Mouse (Mus musculus): ENCODE results near the gene Mrrf. TPM values are rescaled to one million over a fixed set of nuclear protein-coding genes. Genes with fewer than 3 reads are reported as not detected.

The Mrrf gene
- polyA plus RNA-seq, 1 experiment from 2014 or later, result 30.4 TPM

DNA sequence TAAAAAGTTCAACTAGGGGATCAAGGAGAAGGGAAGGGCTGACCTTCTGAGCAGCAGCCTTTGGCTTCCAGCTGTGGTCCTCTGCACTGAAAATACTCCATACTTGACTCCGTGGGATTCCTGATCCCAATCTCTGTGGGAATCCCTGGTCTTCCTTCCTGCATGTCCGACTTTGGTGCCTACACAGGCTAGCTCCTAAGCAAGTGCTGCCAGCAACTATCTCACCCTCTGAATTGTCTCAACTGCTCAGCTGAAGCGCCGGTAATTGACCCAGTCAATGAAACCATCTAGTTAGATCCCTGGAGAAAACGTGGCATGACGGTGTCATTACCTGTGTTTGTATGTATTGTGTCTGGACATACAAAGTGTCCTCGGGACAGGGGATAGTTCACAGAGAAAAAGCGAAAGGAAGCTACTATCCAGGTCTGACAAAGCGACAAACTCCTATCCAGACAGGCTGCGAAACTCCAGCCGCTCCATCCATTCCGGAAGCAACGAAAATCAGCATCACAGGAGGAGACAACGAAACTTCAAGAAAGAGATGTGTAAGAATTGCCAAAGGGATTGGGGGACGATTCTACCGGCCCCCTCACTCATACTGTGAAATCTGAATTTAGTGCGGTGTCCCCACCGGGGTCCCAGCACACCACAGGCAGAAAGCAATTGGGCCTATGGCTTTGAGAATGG is 38.9 kb upstream of the Mrrf start:
- Histone ChIP-seq H3K9me3 (ENCODE audit: low read depth, low read length) (no peaks in the 10 kb centered on the region), H3K9ac (no peak overlapping the region), H3K4me3 (ENCODE audit: low read depth, low read length) (no peak overlapping the region), H3K27me3 (ENCODE audit: insufficient read depth, low read length) (peaks cover 99% of the 10 kb centered on the region), H3K4me2 (no peak overlapping the region), H3K36me3 (ENCODE audit: insufficient read depth) (no peaks in the 10 kb centered on the region), H3K4me1 (ENCODE audit: insufficient read depth) (no peaks in the 10 kb centered on the region; the same call in 1 of the 2 replicates), H3K27ac (ENCODE audit: low read depth) (no peak overlapping the region)
- ATAC-seq (ENCODE audit: insufficient read depth) (no peak), DNase-seq (no peak)
- WGBS, result 8% methylated on average over 18 of the region's 18 CpGs
- no peak for TF ChIP-seq CTCF (IDR thresholded peaks at IDR 0.05; ENCODE audit: low read depth)

DNA sequence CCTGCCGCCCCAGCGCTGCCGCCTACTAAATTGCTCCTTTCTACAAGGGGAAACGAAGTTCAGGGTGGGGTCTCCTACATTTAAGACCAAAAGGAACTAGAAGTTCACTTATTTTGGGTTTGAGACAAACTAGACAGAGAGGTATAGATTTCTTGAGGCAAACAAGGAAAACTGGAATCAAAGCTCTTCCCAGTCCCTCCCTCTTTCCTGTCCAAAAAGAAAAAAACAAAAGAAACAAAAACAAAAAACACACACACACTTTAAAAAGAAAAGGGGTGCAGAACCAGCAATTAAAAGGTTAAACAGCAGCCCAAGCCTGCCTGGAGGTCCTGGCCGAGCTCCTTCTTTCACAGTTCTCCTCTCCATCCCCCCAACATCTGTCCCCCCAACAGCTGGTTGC is 38.2 kb upstream of the Mrrf start:
- no peak overlapping the region for H3K4me2 ChIP-seq

DNA sequence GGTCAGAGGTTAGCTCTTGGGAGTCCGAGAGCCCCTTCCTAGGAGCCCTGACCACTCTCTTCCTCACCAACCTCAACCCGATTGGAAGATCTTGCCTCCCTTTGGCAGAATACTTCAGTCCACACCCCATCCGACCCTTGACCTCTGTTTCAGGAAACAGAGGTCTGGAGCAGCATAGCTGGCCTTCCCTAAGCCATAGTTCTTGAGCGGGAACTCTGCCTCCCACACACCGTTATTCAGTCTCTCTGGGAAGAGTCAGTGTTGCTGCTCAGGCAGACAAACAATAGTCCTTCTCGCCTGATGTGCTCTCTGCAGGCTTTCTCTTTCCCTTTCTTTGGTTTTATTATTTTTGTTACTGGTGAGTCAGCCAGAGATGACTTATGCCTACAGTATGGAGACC is 36.5 kb upstream of the Mrrf start:
- TF ChIP-seq CTCF (IDR thresholded peaks at IDR 0.05; ENCODE audit: low read depth), result no peak
- no peak overlapping the region for H3K9ac ChIP-seq
- no peak overlapping the region for H3K4me2 ChIP-seq
- no peak for ATAC-seq (ENCODE audit: insufficient read depth)
- no peaks in the 10 kb centered on the region for H3K36me3 ChIP-seq (ENCODE audit: insufficient read depth)
- peaks cover 100% of the 10 kb centered on the region for H3K27me3 ChIP-seq (ENCODE audit: insufficient read depth, low read length)
- DNase-seq, result no peak
- H3K4me1 ChIP-seq (ENCODE audit: insufficient read depth), result peaks cover 3% of the 10 kb centered on the region; the same call in 1 of the 2 replicates
- H3K4me3 ChIP-seq (ENCODE audit: low read depth, low read length), result no peak overlapping the region
- H3K9me3 ChIP-seq (ENCODE audit: low read depth, low read length), result no peaks in the 10 kb centered on the region
- no peak overlapping the region for H3K27ac ChIP-seq (ENCODE audit: low read depth)
- 8% methylated on average over 6 of the region's 6 CpGs for WGBS

More for the DNA sequence above, 38.2 kb upstream of the Mrrf start:
- H3K27ac ChIP-seq (ENCODE audit: low read depth), result no peak overlapping the region
- no peaks in the 10 kb centered on the region for H3K36me3 ChIP-seq (ENCODE audit: insufficient read depth)
- H3K27me3 ChIP-seq (ENCODE audit: insufficient read depth, low read length), result peaks cover 100% of the 10 kb centered on the region
- TF ChIP-seq CTCF (IDR thresholded peaks at IDR 0.05; ENCODE audit: low read depth), result no peak
- 5% methylated on average over 5 of the region's 5 CpGs for WGBS
- peaks cover 3% of the 10 kb centered on the region; the same call in 1 of the 2 replicates for H3K4me1 ChIP-seq (ENCODE audit: insufficient read depth)
- no peak for ATAC-seq (ENCODE audit: insufficient read depth)
- no peak for DNase-seq
- H3K9me3 ChIP-seq (ENCODE audit: low read depth, low read length), result no peaks in the 10 kb centered on the region
- no peak overlapping the region for H3K4me3 ChIP-seq (ENCODE audit: low read depth, low read length)
- H3K9ac ChIP-seq, result no peak overlapping the region

DNA sequence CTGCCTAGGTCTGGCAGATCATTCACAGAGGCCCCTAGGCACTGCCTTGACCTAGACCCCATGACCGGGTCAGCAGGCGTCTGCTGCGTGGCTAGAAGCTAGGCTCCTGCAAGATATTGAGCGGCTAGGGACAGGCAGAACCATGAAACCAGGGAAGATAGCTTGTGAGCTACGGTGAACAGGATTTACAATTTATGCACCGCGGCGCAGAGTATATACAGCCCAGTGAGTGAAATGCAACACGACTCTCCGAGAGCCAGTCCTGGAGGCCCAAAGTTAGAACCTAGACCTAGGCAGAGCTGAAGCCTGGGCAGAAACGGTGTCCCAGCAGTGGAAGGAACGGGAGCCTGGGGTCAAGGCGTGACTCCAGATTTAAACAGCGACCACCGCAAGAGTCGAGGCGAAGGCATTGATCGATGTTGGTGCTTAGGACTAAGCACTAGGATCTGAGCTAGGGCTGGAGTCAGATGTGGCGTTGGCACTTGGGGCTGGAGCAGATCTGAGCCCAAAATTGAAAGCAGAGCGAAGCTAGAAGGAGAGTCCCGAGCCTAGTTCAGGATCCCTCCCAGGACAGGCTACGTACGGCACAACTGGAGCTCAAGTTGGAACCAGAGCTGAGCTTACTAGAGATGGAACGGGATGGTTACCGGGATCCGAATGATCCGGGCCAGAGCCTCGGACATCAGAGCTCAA is 34.2 kb upstream of the Mrrf start:
- no peak overlapping the region for H3K27ac ChIP-seq (ENCODE audit: low read depth)
- DNase-seq, result no peak
- H3K27me3 ChIP-seq (ENCODE audit: insufficient read depth, low read length), result peaks cover 99% of the 10 kb centered on the region
- peaks cover 3% of the 10 kb centered on the region; the same call in 1 of the 2 replicates for H3K4me1 ChIP-seq (ENCODE audit: insufficient read depth)
- peak overlapping the region; percentile 29; the same call in 1 of the 2 replicates for H3K9ac ChIP-seq
- WGBS, result 6% methylated on average over 28 of the region's 28 CpGs
- ATAC-seq (ENCODE audit: insufficient read depth), result no peak
- peak overlapping the region; percentile 71 for H3K4me2 ChIP-seq
- no peaks in the 10 kb centered on the region for H3K36me3 ChIP-seq (ENCODE audit: insufficient read depth)
- no peaks in the 10 kb centered on the region for H3K9me3 ChIP-seq (ENCODE audit: low read depth, low read length)
- no peak for TF ChIP-seq CTCF (IDR thresholded peaks at IDR 0.05; ENCODE audit: low read depth)
- peak overlapping the region; percentile 46 for H3K4me3 ChIP-seq (ENCODE audit: low read depth, low read length)

DNA sequence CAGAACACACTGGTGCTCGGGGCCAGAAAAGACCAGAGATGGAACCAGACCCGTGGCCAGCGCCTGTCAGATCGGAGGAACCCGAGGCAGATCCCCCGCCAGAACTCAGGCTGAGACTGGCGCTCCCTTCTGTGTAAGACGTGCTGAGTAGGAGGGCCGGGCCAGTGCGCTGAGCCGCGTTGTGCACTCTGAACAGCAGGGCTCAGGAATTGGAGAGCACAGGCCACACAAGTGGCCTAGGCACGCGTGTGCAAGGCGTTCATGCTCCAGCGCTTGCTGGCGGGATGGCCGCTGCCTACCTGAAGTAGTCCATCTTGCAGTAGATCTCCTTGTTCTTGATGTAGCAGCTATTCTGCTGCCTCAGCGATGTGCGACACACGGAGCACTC is 33.6 kb upstream of the Mrrf start:
- H3K9me3 ChIP-seq (ENCODE audit: low read depth, low read length), result no peaks in the 10 kb centered on the region
- TF ChIP-seq CTCF (IDR thresholded peaks at IDR 0.05; ENCODE audit: low read depth), result no peak
- H3K27me3 ChIP-seq (ENCODE audit: insufficient read depth, low read length), result peaks cover 99% of the 10 kb centered on the region
- ATAC-seq (ENCODE audit: insufficient read depth), result 0 out of 2 replicates have a peak, but pooled peaks have one; percentile 46
- H3K36me3 ChIP-seq (ENCODE audit: insufficient read depth), result no peaks in the 10 kb centered on the region
- WGBS, result 4% methylated on average over 21 of the region's 21 CpGs
- peaks cover 3% of the 10 kb centered on the region; the same call in 1 of the 2 replicates for H3K4me1 ChIP-seq (ENCODE audit: insufficient read depth)
- H3K4me2 ChIP-seq, result peak overlapping the region; percentile 71
- H3K9ac ChIP-seq, result peak overlapping the region; percentile 29
- peak; percentile 59 for DNase-seq
- H3K27ac ChIP-seq (ENCODE audit: low read depth), result no peak overlapping the region
- peak overlapping the region; percentile 46 for H3K4me3 ChIP-seq (ENCODE audit: low read depth, low read length)

DNA sequence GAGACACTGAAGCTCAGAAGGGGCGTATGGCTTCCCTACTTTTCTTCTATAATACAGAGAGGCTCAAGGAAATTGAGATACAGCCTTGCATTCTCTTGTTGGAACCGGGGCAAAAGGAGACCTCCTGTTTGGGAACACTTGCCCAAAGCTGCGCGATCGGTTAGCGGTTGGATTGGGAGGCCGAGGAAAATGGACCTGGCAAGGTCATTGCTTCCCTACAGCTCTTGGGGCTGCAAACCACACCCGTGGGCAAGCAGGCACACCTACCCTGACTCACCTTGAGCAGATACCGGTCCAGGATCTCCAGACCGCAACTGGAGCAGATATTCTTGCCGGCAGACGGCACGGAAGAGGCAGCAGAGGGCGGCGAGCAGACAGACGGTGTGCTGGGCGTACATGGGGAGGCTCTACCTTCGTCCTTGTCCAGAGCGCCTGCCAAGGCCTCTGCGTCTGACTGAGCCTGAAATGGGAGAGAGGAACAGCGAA is 33.1 kb upstream of the Mrrf start:
- no peak overlapping the region for H3K9ac ChIP-seq

More for the DNA sequence above, 33.1 kb upstream of the Mrrf start:
- 0 out of 2 replicates have a peak, but pooled peaks cover 3% of the 10 kb centered on the region for H3K4me1 ChIP-seq (ENCODE audit: insufficient read depth)
- no peaks in the 10 kb centered on the region for H3K36me3 ChIP-seq (ENCODE audit: insufficient read depth)
- peak overlapping the region; percentile 71 for H3K4me2 ChIP-seq
- no peak for ATAC-seq (ENCODE audit: insufficient read depth)
- no peaks in the 10 kb centered on the region for H3K9me3 ChIP-seq (ENCODE audit: low read depth, low read length)
- no peak for DNase-seq
- no peak overlapping the region for H3K27ac ChIP-seq (ENCODE audit: low read depth)
- peak overlapping the region; percentile 46 for H3K4me3 ChIP-seq (ENCODE audit: low read depth, low read length)
- no peak for TF ChIP-seq CTCF (IDR thresholded peaks at IDR 0.05; ENCODE audit: low read depth)
- H3K27me3 ChIP-seq (ENCODE audit: insufficient read depth, low read length), result peaks cover 99% of the 10 kb centered on the region
- WGBS, result 3% methylated on average over 21 of the region's 21 CpGs
